Mouse (Mus musculus) C2C12 (cell line): ENCODE measurements around the gene Hoxa4. TPM values are rescaled to one million over a fixed set of nuclear protein-coding genes. Genes with fewer than 3 reads are reported as not detected.

Source experiments
- H3K27me3 ChIP-seq: one replicate; pipeline ENCODE4 v1.6.1; 2011; ENCODE audit not compliant: control insufficient read depth, insufficient read depth, insufficient read length
- H3K36me3 ChIP-seq: one replicate; pipeline ENCODE4 v1.6.1; 2011; ENCODE audit not compliant: control insufficient read depth, insufficient read depth
- H3K4me3 ChIP-seq: one replicate; pipeline ENCODE4 v1.5.1; 2011; ENCODE audit warnings: mild to moderate bottlenecking, control low read depth; ENCODE audit not compliant: poor library complexity, insufficient read depth, severe bottlenecking
- H3K79me2 ChIP-seq: one replicate; pipeline ENCODE4 v1.6.1; 2011; ENCODE audit not compliant: control insufficient read depth, insufficient read depth
- H3K79me3 ChIP-seq: one replicate; pipeline ENCODE4 v1.6.1; 2011; ENCODE audit warnings: low read depth, control low read depth
- H3ac ChIP-seq: one replicate; pipeline ENCODE3; 2011; ENCODE audit warnings: low read depth; ENCODE audit not compliant: control insufficient read depth, insufficient read length
- CEBPB ChIP-seq: IDR thresholded peaks from one replicate; pipeline ENCODE4 v1.6.1; 2011; ENCODE audit warnings: low read depth, mild to moderate bottlenecking, control low read depth, moderate library complexity
- CTCF ChIP-seq: IDR thresholded peaks from one replicate; pipeline ENCODE4 v1.5.1; 2011; ENCODE audit not compliant: control insufficient read depth, insufficient read depth, insufficient read length
- FOSL1 ChIP-seq: IDR thresholded peaks from one replicate; pipeline ENCODE4 v1.8.0; 2011; ENCODE audit warnings: mild to moderate bottlenecking, low read length; ENCODE audit not compliant: poor library complexity, insufficient read depth, severe bottlenecking
- MAX ChIP-seq: IDR thresholded peaks from one replicate; pipeline ENCODE4 v1.6.1; 2011; ENCODE audit warnings: mild to moderate bottlenecking, control low read depth
- MYOD1 ChIP-seq: IDR thresholded peaks from one replicate; pipeline ENCODE4 v1.6.1; 2011; ENCODE audit warnings: low read depth; ENCODE audit not compliant: control insufficient read depth, insufficient read length
- MYOG ChIP-seq: IDR thresholded peaks from one replicate; pipeline ENCODE4 v1.6.1; 2011; ENCODE audit not compliant: control insufficient read depth, insufficient read length; ENCODE audit errors: extremely low read depth
- USF1 ChIP-seq: IDR thresholded peaks from one replicate; pipeline ENCODE4 v1.6.1; 2011; ENCODE audit warnings: low read depth, mild to moderate bottlenecking, control low read depth, moderate library complexity
- polyA plus RNA-seq: library from polyadenylated mRNA; unstranded; fragments of >200 nt; fragmentation: generic; extraction: Trizol; gene quantifications from one replicate; pipeline ENCODE4 v1.2.1, GENCODE M21; 2012; ENCODE audit warnings: missing spikeins

Gene Hoxa4
- polyA plus RNA-seq, 1 experiment, result 0.74 TPM

DNA sequence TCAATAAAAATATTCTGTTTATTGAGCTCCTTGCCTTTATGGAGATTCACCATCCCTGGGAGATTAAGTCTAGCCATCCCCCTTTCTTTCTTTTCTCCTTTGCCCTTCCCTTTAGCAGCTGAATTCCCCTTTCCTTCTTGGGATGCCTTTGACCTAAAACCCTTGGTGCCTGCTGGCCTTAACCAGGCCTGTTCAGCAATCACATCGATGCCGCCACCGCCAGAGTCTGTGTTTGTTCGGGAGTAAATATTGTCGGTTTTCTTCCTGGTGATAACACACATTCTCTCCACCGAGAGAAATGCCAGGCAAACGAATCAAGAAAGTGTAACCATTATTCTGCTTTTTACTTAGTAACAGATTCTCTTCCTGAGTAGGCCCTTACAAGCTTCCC lies 46.6 kb upstream of the Hoxa4 start:
- Histone ChIP-seq H3K27me3 (no peaks in the 10 kb centered on the region), H3K36me3 (peaks cover 8% of the 10 kb centered on the region), H3K79me2 (peaks cover 100% of the 10 kb centered on the region), H3ac (peak overlapping the region; percentile 33), H3K79me3 (peaks cover 81% of the 10 kb centered on the region), H3K4me3 (peak overlapping the region; percentile 72)
- TF ChIP-seq CTCF (no peak), MYOD1 (no peak), USF1 (no peak), FOSL1 (no peak), CEBPB (no peak), MAX (no peak), MYOG (no peak)

DNA sequence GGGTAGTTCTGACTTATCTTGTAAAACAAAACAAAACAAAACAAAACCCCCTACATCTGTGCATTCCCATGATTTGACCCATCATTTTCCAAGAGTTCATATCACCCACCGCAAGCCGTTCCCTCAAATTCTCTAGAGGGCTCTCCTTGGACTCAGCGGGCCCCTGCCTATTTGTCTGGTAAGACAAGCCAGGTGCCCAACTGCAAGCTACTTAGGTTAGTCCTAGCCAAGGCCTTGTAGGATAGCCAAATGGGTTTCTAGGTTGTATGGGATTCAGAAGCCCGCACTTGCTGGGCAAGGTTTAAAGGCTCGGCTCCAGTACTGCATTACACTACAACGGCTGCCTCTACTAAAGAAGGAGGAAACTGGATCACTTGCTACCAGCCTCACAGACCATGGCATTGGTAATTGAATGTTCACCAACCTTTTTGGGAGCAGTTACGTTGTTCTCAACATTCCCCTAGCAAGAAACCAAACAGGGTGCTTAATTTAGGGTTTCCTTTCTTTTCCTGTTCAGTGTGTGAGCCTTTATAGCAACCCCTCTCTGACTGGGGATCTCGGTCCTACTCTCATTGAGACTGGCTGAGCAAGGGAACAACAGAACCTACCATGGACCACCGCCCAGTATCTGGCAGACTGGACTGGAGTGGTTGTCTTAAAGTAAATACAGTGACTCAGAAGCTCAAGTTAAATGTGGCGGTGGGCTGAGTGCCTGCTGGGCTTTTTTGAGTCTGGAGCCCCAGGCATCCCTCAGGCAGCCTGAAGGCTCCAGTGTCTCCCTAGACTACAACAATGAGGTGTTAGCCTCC lies 46.0 kb upstream of the Hoxa4 start:
- H3K79me2 ChIP-seq, result peaks cover 100% of the 10 kb centered on the region
- peak overlapping the region; percentile 3 for H3ac ChIP-seq
- H3K4me3 ChIP-seq, result peak overlapping the region; percentile 72
- TF ChIP-seq FOSL1 (no peak), MAX (no peak), USF1 (no peak), CTCF (no peak), MYOG (no peak), CEBPB (no peak), MYOD1 (no peak)
- peaks cover 4% of the 10 kb centered on the region for H3K36me3 ChIP-seq
- peaks cover 82% of the 10 kb centered on the region for H3K79me3 ChIP-seq
- no peaks in the 10 kb centered on the region for H3K27me3 ChIP-seq

DNA sequence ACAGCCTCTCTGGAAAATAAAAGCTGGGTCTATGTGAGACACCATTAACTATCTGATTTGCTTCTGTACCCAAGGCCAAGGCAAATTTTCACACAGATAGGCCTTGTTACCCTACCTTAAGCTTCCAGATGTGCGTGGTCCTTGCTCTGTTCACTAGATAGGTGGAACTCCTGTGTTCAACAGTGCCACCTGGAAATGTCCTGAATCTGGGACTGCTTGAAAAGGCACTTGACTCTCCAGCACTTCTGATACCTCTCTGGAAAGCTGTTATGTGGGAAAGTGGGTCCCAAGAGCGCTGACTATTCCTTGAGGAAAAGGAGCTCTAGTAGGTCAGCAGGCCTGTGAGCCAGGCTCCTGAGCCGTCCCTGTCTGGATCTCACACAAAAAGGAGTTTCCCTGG lies 45.3 kb upstream of the Hoxa4 start:
- no peaks in the 10 kb centered on the region for H3K36me3 ChIP-seq
- no peak overlapping the region for H3K4me3 ChIP-seq
- no peaks in the 10 kb centered on the region for H3K27me3 ChIP-seq

DNA sequence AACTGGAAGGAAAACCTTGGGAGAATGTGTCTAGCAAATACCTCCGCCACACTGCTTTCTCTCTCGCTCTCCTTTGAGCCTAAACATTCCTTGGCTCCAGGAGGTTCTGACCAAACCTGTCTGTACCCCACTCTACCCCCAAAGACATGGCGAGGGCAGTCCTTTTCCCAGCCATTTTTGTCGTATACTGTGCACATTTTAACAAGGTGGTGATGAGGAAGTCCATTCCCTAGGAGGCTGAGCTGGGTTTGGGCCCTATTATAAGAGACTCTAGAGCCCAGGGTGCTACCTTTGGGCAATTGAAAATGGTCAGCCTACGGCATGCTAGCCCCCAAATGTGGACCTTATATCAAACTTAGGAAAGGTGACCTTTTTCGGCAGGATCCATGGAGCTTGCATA lies 44.3 kb upstream of the Hoxa4 start:
- Histone ChIP-seq H3K79me3 (peaks cover 92% of the 10 kb centered on the region), H3ac (no peak overlapping the region), H3K4me3 (no peak overlapping the region), H3K27me3 (no peaks in the 10 kb centered on the region), H3K79me2 (peaks cover 100% of the 10 kb centered on the region), H3K36me3 (no peaks in the 10 kb centered on the region)
- no peak for TF ChIP-seq MYOD1
- TF ChIP-seq USF1, result no peak
- no peak for TF ChIP-seq CEBPB
- TF ChIP-seq MYOG, result no peak

More for the DNA sequence above, 45.3 kb upstream of the Hoxa4 start:
- no peak for TF ChIP-seq CTCF
- no peak for TF ChIP-seq MAX
- TF ChIP-seq MYOD1, result no peak
- no peak for TF ChIP-seq MYOG
- no peak for TF ChIP-seq CEBPB
- no peak for TF ChIP-seq USF1
- TF ChIP-seq FOSL1, result no peak
- Histone ChIP-seq H3K79me3 (peaks cover 87% of the 10 kb centered on the region), H3K79me2 (peaks cover 100% of the 10 kb centered on the region), H3ac (no peak overlapping the region)

DNA sequence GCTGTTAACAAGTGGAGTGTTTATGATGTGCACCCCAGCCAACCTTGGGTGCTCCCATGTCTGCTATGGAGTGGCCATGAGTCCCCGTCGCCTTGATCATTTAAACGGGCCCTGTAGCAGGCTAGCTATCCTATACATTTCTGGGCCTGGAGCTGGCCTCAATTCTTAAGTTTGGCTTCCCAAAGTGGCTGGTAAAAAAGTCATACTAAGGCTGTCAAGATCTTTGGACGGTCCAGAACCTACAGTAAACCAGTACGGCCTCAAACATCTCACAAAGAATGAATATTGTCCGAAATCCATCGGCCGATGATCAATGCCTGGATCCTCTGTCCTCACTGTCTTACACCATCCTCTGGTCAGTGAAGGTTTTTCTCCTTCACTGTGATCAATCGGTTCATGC lies 43.7 kb upstream of the Hoxa4 start:
- H3ac ChIP-seq, result no peak overlapping the region
- peaks cover 100% of the 10 kb centered on the region for H3K79me2 ChIP-seq
- no peaks in the 10 kb centered on the region for H3K36me3 ChIP-seq
- no peak overlapping the region for H3K4me3 ChIP-seq
- no peak for TF ChIP-seq USF1
- no peak for TF ChIP-seq CTCF
- no peak for TF ChIP-seq MYOD1
- no peak for TF ChIP-seq MAX
- no peak for TF ChIP-seq CEBPB
- no peak for TF ChIP-seq MYOG
- no peak for TF ChIP-seq FOSL1
- H3K27me3 ChIP-seq, result no peaks in the 10 kb centered on the region
- H3K79me3 ChIP-seq, result peaks cover 96% of the 10 kb centered on the region
